Mouse (Mus musculus): ENCODE results near the gene 1810065E05Rik.

1810065E05Rik gene

DNA sequence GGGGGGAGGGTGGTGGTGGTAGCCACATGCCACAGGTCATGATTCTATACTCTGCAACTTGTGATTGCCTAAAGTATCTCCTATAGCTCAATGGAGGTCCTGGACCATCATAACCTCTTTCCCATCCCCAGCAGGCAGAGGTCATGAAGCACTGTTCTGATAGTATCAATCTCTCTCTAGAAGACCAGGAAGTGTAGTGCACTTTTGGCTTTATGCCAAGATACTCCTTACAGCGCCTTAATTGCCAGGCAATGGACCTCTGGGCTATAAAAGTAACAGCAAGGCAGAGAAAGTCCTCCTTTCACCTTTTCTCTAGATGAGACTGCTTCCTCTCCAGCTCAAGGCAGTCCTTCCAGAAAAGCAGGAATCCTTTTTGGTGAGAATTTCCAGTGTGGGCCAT is at the start of gene 1810065E05Rik:
1810065E05Rik (plus strand) TSS at position 297 of the 400 bp plus-strand sequence.
- DNase-seq: no peak

DNA sequence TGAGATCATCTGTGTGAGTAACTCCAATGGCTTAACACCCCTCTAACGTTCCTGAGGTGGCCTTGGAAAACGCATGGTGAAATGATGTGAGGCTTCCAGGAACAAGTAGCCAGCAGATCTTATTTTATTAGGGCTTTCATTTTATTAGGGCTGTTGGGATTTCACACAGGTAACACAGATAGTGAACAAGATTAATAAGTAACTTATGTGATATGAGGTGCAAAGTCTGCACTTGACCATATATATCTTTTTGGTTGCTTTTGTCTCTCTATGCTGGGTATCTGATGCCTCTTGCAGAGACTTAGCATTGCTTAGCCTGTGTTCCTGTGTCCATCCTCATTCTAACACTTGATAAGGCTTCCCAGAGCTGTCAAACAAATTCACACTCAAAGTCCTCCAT is 43.6 kb upstream of the 1810065E05Rik start:
- no peak for DNase-seq

DNA sequence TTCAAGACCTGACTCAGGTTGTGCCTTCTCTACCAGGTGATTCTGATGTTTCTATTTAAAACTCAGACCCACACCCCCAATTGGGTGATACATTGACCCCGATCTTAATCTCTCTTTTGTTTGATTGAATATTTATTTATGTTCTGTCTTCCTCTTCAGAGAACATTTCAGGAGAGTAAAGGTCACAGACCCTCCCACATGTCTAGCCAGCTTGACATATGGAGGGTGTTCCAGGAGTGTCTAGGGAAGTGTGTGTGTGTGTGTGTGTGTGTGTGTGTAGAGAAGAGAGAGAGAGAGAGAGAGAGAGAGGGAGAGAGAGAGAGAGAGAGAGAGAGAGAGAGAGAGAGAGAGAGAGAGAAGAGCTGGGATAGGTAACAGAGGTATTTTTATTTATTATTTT is 43.2 kb upstream of the 1810065E05Rik start:
- no peak for DNase-seq

DNA sequence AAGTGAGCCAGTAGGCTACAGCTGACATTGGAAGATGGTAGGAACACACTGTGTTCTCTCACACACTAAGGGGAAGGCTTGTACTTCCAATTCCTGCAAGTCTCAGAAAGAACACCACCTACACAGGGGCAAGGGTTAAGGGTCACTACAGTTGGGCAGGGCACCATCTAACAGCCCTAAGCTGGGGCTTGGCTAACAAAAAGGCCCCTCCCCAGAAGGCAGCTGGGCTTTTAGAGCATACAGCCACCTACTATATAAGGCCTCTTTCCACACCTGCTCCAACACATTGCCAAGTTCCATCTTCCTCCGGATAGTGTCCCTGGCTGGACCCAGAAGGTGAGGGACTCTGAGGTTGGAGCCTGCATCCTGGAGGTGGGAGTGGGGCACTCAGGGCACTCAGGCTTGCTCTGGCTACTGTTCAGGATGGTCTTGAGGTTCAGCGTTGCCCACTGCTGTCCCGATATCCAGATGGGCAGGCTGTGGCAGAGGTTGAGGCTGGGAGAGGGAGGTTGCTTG is 42.1 kb upstream of the 1810065E05Rik start, which contains the start of gene Lypd8:
Lypd8 (plus strand) TSS at position 281 of the 516 bp plus-strand sequence.
- no peak for DNase-seq

DNA sequence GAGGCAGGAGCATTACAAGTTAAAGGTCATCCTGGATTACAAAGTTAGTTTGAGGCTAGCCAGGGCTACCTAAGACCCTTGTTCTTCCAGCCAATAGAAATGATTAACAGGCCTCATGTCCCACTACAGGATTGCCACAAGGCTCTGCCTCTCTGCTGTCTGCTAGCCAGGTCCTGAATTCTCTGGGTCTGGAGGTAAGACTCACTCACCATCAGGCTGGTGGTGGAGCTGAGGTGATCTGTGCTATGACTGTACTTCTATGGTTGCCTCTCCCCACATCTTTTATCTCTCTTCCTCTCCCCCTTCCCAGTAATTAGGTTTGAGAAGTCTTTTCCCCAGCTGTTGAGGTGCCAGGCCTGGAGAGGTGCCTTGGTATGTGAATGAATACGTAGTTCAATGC is 41.4 kb upstream of the 1810065E05Rik start:
- no peak for DNase-seq

DNA sequence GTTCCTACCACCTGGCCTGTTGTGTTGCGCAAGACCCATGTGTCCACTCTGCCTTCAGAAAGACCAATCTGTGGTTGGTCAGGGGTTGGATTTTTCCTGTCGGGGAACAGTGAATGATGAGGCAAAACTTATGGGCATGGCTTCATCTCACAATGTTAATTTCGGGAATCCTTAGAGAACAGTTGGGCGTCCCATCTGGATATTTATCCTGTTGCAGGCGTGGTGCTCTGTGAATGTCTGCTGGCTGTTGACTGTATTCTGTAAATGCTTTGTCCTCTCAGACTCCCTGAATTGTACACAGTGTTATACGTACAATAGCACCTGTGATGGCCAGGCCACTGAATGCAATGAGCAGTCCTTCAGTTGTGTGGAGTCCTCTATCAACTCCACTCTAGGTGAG is 38.4 kb upstream of the 1810065E05Rik start:
- no peak for DNase-seq

DNA sequence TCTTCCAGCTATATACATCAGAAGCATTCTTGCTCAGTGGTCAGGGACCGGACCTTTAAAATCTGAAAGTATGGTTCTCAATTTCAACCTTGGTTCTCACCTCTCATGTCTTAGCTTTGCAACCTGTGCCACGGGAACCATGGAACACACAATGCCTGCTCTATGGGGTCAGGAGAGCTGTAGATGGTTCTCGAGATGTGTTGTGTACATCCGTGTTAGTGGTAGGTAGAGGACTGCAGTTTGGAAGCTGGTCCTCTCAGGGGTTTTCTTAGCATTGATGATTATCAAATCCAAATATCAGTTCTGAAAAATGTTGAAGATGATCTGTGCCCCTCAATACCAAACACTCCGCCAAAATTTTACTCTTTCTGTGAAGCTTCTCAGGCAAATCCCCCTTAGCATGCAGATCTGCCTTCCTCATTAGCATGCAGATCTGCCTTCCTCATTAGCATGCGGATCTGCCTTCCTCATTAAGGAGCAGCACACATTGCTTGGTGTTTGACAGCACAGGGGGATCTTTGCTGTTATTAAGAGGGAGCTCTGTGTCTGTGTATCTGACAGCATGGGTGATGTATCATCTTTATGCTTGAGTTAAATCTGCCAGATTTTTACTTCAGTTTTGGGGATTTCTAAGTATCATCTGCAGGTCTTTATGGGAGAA is 20.8 kb upstream of the 1810065E05Rik start:
- DNase-seq: no peak

DNA sequence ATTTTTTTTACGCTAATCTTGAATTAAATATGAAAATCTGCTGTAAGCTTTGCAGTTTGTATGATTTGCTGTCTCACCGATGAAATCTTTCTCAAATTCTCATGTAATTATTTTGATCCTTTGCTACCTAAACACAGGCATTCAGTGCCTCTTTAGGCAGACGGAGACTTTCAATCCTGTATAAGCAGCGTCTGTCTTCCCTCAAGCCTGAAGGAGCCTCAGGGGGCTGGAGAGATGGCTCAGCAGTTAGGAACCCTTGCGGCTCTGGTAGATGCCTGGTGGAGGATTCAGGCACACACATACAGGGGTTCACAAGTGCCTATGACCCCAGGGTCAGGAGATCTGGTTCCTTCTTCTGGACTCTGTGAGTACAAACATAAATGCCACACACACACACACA is 20.3 kb upstream of the 1810065E05Rik start:
- no peak for DNase-seq

DNA sequence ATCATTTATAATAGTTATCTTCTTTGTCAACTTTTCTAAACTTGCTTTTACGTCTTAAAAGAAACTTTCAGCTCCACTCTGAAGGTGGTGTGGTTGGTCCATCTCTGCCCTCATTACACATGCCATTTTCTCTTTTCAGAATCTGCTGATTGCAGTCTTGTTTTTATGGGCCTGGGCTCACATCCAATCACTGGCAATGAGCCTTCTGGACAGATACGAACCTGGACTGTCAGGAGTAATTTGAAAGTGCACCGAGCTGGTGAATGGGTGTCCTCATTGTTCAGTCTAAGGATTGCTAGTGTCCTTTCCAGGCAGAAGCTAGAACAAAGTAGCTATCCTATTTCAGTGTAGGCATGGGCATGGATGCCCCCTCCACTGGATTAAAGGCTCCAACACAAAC is 12.8 kb upstream of the 1810065E05Rik start:
- DNase-seq: no peak

DNA sequence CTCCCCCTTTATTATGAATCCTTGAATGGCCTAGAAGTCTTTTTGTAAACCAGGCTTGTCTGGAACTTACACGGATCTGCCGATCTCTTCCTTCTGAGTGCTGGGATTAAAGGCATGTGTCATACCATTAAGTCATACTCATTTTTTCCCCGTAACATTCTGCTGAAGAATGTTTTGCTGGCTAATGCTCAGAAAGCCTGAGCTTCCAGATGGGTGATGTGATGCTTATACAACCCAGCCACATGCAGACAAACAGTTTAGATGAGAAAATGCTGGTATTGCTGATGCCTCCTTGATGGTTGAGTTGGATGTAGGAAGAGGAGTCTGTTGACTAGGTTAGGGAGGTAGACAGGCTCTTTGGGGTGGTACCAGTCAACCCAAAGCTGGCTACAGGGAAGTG is 2.6 kb upstream of the 1810065E05Rik start:
- no peak for DNase-seq

DNA sequence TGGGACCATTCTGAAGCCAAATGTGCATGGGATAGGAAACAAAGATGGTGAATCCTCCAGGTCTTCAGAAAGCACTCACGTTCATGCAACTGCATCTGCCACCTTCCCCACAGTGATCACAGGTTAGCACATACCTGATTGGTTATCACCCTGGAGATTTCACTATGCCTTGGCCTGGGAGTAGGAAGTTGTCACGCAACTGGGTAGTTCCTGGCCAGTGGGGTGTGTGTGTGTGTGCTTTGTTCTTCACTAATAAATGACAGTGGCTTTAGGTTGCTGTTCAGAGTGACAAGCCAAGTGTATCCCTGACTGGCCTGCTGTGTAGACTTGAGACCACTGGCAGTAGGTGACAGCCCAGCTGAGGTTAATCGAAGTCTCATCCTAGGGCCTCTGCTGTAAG is 11.3 kb downstream of the 1810065E05Rik start, which contains the start of gene Gm12253:
Gm12253 (plus strand) TSS at position 301 of the 400 bp plus-strand sequence.
- no peak for DNase-seq

DNA sequence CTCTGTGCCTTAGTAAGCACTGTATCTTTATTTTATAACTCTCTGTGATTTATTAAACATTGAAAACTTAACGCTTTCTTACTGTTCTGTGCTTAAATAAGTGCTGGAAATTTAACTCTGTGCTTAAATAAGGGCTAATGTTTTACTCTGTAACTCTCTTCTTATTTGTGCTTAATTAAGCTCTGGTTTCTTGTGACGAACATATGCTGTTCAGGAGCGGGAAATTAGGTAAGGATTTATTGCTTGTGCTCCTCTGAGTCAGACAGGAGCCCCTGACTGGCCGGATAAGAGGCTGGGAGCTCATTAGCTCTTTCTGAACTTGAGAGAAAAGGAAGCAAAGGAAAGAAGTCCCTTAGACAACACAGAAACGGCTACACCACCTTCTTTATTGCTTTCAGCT is 17.0 kb downstream of the 1810065E05Rik start:
- no peak for DNase-seq

DNA sequence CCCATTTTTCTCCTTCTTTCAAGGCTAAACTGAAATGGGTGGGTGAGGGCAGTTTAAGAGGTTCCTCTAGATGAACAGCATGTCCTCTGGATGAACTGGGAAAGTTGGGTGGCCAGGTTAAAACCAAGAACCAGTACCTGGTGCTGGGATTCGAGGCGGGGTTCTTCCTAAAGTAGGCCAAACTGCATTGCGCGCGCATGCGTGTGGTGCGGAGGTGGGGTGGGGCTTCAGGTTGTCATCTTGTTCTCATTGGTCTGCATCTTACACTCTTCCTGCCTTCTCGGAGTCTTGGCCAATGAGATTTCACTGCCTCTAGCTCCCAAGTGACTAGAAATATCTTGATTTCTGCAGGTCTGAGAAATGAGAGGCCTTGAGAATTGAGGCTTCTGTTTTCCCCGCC is 31.8 kb downstream of the 1810065E05Rik start, which contains the start of gene Lypd9:
Lypd9 (minus strand) TSS at position 165 of the 400 bp plus-strand sequence.
- DNase-seq: no peak

DNA sequence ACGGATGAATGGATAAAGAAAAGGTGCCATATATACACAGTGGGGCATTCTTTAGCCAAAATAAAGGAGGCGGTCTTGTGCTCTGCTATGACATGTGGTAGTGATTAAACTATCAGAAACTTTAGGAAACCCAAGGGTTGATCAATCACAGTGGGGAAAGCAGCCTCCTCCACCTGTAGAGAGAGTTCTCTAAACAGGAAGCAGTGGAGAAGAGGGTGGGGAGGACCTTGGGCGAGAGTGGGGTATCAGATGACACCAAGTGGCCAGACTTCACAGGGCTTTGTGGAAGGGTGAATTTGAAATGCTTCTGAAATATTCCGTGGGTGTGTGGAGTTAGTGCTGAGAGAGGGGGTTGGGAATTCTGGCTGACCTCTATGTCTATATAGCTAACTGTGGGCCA is 32.7 kb downstream of the 1810065E05Rik start:
- no peak for DNase-seq

DNA sequence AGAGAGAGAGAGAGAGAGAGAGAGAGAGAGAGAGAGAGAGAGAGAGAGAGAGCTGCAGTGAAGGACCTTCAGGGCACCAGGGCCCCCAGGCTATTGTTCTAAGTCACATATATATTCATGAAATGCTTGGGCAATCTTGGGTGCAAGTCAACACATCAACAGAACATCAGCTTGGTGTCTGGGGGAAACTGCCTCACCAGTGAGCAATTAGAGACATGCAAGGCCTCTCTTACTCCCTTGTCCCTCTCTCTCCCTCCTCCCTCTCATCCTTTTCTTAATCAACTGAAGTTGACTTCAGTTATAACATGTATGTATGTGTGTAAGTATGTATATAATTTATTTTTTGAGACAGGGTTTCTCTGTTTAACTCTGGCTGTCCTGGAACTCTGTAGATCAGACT is 41.3 kb downstream of the 1810065E05Rik start, which contains the start of gene Olfr30:
Olfr30 (minus strand) TSS at position 101 of the 400 bp plus-strand sequence.
- DNase-seq: no peak
